Mouse (Mus musculus) midbrain, embryonic 12.5 days (tissue): ENCODE data around the gene Emc9. TPM values are rescaled to one million over a fixed set of nuclear protein-coding genes. Genes with fewer than 3 reads are reported as not detected.

Source experiments
- ATAC-seq: fragments of 200-750 bp; cut with Nextera tagmentation; 2 replicates; pipeline ENCODE4 v1.8.0; 2017; ENCODE audit warnings: low read depth, moderate TSS enrichment, moderate library complexity; ENCODE audit not compliant: low FRiP score
- H3K27ac ChIP-seq: fragments of 300-500 bp; sonication (generic); replicated peaks from 2 replicates; pipeline ENCODE4 v1.5.1; 2016; ENCODE audit warnings: mild to moderate bottlenecking
- H3K27me3 ChIP-seq: fragments of 300-500 bp; sonication (generic); 2 replicates; pipeline ENCODE4 v1.6.1; 2016; ENCODE audit warnings: mild to moderate bottlenecking
- H3K36me3 ChIP-seq: fragments of 300-500 bp; sonication (generic); 2 replicates; pipeline ENCODE4 v1.6.1; 2016
- H3K4me1 ChIP-seq: fragments of 300-500 bp; sonication (generic); 2 replicates; pipeline ENCODE4 v1.6.1; 2016
- H3K4me2 ChIP-seq: fragments of 300-500 bp; sonication (generic); replicated peaks from 2 replicates; pipeline ENCODE4 v1.6.1; 2016; ENCODE audit warnings: mild to moderate bottlenecking, moderate library complexity
- H3K4me3 ChIP-seq: fragments of 300-500 bp; sonication (generic); 2 replicates; pipeline ENCODE4 v1.5.1; 2016; ENCODE audit warnings: mild to moderate bottlenecking
- H3K9ac ChIP-seq: fragments of 300-500 bp; sonication (generic); replicated peaks from 2 replicates; pipeline ENCODE4 v1.6.1; 2016; ENCODE audit warnings: mild to moderate bottlenecking, moderate library complexity
- H3K9me3 ChIP-seq: fragments of 300-500 bp; sonication (generic); 2 replicates; pipeline ENCODE4 v1.6.1; 2016; ENCODE audit warnings: mild to moderate bottlenecking
- WGBS: fragments of 180-500 bp; shearing (Covaris S2); methylation state at CpG from one replicate; pipeline ENCODE4 v1.1.7; 2016; 5-methylcytosine and 5-hydroxymethylcytosine counted together
- polyA plus RNA-seq: library from polyadenylated mRNA; unstranded; fragments of >200 nt; fragmentation: Nextera tagmentation; extraction: Ambion mirVana; gene quantifications from 2 replicates; pipeline ENCODE4 v1.2.1, GENCODE M21; 2016

Emc9 gene
- polyA plus RNA-seq, 1 experiment from 2014 or later = 6.4 TPM

GRCm38 (mm10) chr14:55605743-55606459 is 20.8 kb upstream of the Emc9 start:
- no peak for ATAC-seq
- Histone ChIP-seq H3K4me3 (no peak overlapping the region), H3K4me2 (no peak overlapping the region), H3K27me3 (no peaks in the 10 kb centered on the region), H3K4me1 (peaks cover 10% of the 10 kb centered on the region; the same call in 1 of the 2 replicates), H3K27ac (no peak overlapping the region), H3K9me3 (no peaks in the 10 kb centered on the region), H3K36me3 (peaks cover 68% of the 10 kb centered on the region), H3K9ac (no peak overlapping the region)
- WGBS = 95% methylated on average over 16 of the region's 16 CpGs

- H3K9ac ChIP-seq = no peak overlapping the region
- ATAC-seq = no peak
- no peak overlapping the region for H3K4me2 ChIP-seq
- H3K27me3 ChIP-seq = no peaks in the 10 kb centered on the region
- H3K36me3 ChIP-seq = peaks cover 79% of the 10 kb centered on the region
- H3K27ac ChIP-seq = no peak overlapping the region
- WGBS = 93% methylated on average over 11 of the region's 11 CpGs
- H3K4me1 ChIP-seq = peaks cover 10% of the 10 kb centered on the region; the same call in 1 of the 2 replicates
- no peak overlapping the region for H3K4me3 ChIP-seq
- H3K9me3 ChIP-seq = no peaks in the 10 kb centered on the region
Measured at GRCm38 (mm10) chr14:55604823-55605222, 19.7 kb upstream of the Emc9 start.

GRCm38 (mm10) chr14:55603633-55604576 is 18.8 kb upstream of the Emc9 start:
- Histone ChIP-seq H3K27ac (no peak overlapping the region), H3K9me3 (no peaks in the 10 kb centered on the region), H3K27me3 (no peaks in the 10 kb centered on the region), H3K36me3 (peaks cover 82% of the 10 kb centered on the region), H3K4me3 (peak overlapping the region; percentile 12; the same call in 1 of the 2 replicates), H3K4me2 (peak overlapping the region; percentile 34), H3K9ac (peak overlapping the region; percentile 39; the same call in 1 of the 2 replicates), H3K4me1 (peaks cover 10% of the 10 kb centered on the region; the same call in 1 of the 2 replicates)
- 27% methylated on average over 19 of the region's 19 CpGs for WGBS
- ATAC-seq = peak; percentile 79

GRCm38 (mm10) chr14:55603271-55603632 is 18.1 kb upstream of the Emc9 start, which contains the start of gene Irf9:
Gene Irf9, plus strand, starts transcription at chr14:55603571.
- Histone ChIP-seq H3K9me3 (no peaks in the 10 kb centered on the region), H3K27me3 (no peaks in the 10 kb centered on the region), H3K4me2 (peak within 1 kb of the TSS; percentile 34), H3K4me3 (peak within 1 kb of the TSS; percentile 12; the same call in 1 of the 2 replicates), H3K27ac (no peak within 1 kb of the TSS), H3K4me1 (peaks cover 10% of the 10 kb centered on the region; the same call in 1 of the 2 replicates), H3K9ac (peak within 1 kb of the TSS; percentile 39; the same call in 1 of the 2 replicates), H3K36me3 (peaks cover 81% of the 10 kb centered on the region)
- no peak for ATAC-seq
- 89% methylated on average over 7 of the region's 7 CpGs for WGBS

GRCm38 (mm10) chr14:55598521-55599390 is 13.7 kb upstream of the Emc9 start:
- Histone ChIP-seq H3K27ac (no peak overlapping the region), H3K9ac (no peak overlapping the region), H3K4me2 (no peak overlapping the region), H3K27me3 (no peaks in the 10 kb centered on the region), H3K9me3 (no peaks in the 10 kb centered on the region), H3K36me3 (peaks cover 87% of the 10 kb centered on the region), H3K4me3 (no peak overlapping the region), H3K4me1 (peaks cover 3% of the 10 kb centered on the region; the same call in 1 of the 2 replicates)
- 95% methylated on average over 21 of the region's 21 CpGs for WGBS
- no peak for ATAC-seq

- no peak for ATAC-seq
- H3K27ac ChIP-seq = no peak overlapping the region
- H3K9ac ChIP-seq = no peak overlapping the region; the same call in 1 of the 2 replicates
- H3K4me3 ChIP-seq = no peak overlapping the region
- WGBS = 71% methylated on average over 13 of the region's 13 CpGs
- H3K27me3 ChIP-seq = no peaks in the 10 kb centered on the region
- H3K36me3 ChIP-seq = peaks cover 61% of the 10 kb centered on the region
- H3K4me2 ChIP-seq = no peak overlapping the region
- H3K9me3 ChIP-seq = no peaks in the 10 kb centered on the region
- H3K4me1 ChIP-seq = peaks cover 17% of the 10 kb centered on the region
Measured at GRCm38 (mm10) chr14:55596036-55596690, 11.1 kb upstream of the Emc9 start.

- Histone ChIP-seq H3K27me3 (no peaks in the 10 kb centered on the region), H3K4me1 (peaks cover 28% of the 10 kb centered on the region), H3K9me3 (no peaks in the 10 kb centered on the region), H3K27ac (peak overlapping the region; percentile 92; the same call in 1 of the 2 replicates), H3K4me2 (peak overlapping the region; percentile 79), H3K4me3 (peak overlapping the region; percentile 87), H3K9ac (peak overlapping the region; percentile 90), H3K36me3 (peaks cover 34% of the 10 kb centered on the region)
- ATAC-seq = no peak
- WGBS = 7% methylated on average over 16 of the region's 16 CpGs
Measured at GRCm38 (mm10) chr14:55592226-55592625, 7.1 kb upstream of the Emc9 start.

- H3K36me3 ChIP-seq = peaks cover 30% of the 10 kb centered on the region
- no peaks in the 10 kb centered on the region for H3K27me3 ChIP-seq
- peak within 1 kb of the TSS; percentile 92 for H3K27ac ChIP-seq
- H3K4me1 ChIP-seq = peaks cover 28% of the 10 kb centered on the region
- no peaks in the 10 kb centered on the region for H3K9me3 ChIP-seq
- H3K4me2 ChIP-seq = peak within 1 kb of the TSS; percentile 79
- WGBS = 0% methylated on average over 33 of the region's 33 CpGs
- ATAC-seq = peak; percentile 86
- H3K9ac ChIP-seq = peak within 1 kb of the TSS; percentile 90
- peak within 1 kb of the TSS; percentile 87 for H3K4me3 ChIP-seq
Measured at GRCm38 (mm10) chr14:55591331-55591891, 6.3 kb upstream of the Emc9 start, which contains the start of gene Rnf31. Gene Rnf31, plus strand, starts transcription at chr14:55591708.

- under 1% methylated on average over 22 of the region's 22 CpGs for WGBS
- peaks cover 24% of the 10 kb centered on the region for H3K36me3 ChIP-seq
- H3K4me3 ChIP-seq = peak within 1 kb of the TSS; percentile 87
Measured at GRCm38 (mm10) chr14:55590748-55591330, 5.7 kb upstream of the Emc9 start, which contains the start of gene Psme2. Gene Psme2, minus strand, starts transcription at chr14:55591113.

GRCm38 (mm10) chr14:55589771-55590448 is 4.8 kb upstream of the Emc9 start:
- Histone ChIP-seq H3K9me3 (no peaks in the 10 kb centered on the region), H3K4me2 (peak overlapping the region; percentile 79), H3K36me3 (peaks cover 15% of the 10 kb centered on the region), H3K27ac (peak overlapping the region; percentile 92; the same call in 1 of the 2 replicates), H3K4me1 (peaks cover 32% of the 10 kb centered on the region), H3K4me3 (peak overlapping the region; percentile 87), H3K9ac (peak overlapping the region; percentile 90), H3K27me3 (no peaks in the 10 kb centered on the region)
- 90% methylated on average over 11 of the region's 11 CpGs for WGBS
- no peak for ATAC-seq

More at GRCm38 (mm10) chr14:55590748-55591330, 5.7 kb upstream of the Emc9 start, which contains the start of gene Psme2:
- Histone ChIP-seq H3K27me3 (no peaks in the 10 kb centered on the region), H3K4me2 (peak within 1 kb of the TSS; percentile 79), H3K27ac (peak within 1 kb of the TSS; percentile 92), H3K9me3 (no peaks in the 10 kb centered on the region), H3K9ac (peak within 1 kb of the TSS; percentile 90), H3K4me1 (peaks cover 28% of the 10 kb centered on the region)
- ATAC-seq = peak; percentile 96
